Mouse (Mus musculus) retina, postnatal 1 day (tissue): Measurements from ENCODE around the gene Dcxr.
A peak's percentile ranks its signal among the peaks of the same experiment; 100 is the strongest.
"Not testable (repeated sequence)": the region's sequence is repeated elsewhere in the genome, so short reads cannot be mapped to it uniquely, and the experiment has no call there.

Experiments used
- DNase-seq: peaks from one replicate; pipeline ENCODE4 v3.0.0-alpha.2; 2012

Dcxr gene

DNA sequence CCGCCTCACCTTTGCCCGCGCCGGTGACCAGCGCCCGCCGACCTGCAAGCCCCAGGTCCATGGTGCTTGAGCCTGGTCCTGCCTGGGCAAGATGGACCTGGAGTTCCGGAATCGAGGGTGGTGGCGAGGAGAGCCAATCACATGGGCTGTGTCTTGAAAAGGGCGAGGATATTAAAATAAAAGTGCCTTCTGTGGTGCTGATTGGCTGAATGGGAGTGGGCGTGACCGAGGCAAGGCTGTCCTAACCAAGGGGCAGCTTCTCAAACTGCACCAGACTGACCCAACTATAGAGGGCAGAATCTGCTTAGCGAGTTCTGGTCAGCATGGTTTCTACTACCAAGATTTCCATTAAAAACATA lies at the start of gene Dcxr:
Gene Dcxr (minus strand): TSS at position 113 of the 359 bp plus-strand sequence.
- DNase-seq = peak; percentile 94

DNA sequence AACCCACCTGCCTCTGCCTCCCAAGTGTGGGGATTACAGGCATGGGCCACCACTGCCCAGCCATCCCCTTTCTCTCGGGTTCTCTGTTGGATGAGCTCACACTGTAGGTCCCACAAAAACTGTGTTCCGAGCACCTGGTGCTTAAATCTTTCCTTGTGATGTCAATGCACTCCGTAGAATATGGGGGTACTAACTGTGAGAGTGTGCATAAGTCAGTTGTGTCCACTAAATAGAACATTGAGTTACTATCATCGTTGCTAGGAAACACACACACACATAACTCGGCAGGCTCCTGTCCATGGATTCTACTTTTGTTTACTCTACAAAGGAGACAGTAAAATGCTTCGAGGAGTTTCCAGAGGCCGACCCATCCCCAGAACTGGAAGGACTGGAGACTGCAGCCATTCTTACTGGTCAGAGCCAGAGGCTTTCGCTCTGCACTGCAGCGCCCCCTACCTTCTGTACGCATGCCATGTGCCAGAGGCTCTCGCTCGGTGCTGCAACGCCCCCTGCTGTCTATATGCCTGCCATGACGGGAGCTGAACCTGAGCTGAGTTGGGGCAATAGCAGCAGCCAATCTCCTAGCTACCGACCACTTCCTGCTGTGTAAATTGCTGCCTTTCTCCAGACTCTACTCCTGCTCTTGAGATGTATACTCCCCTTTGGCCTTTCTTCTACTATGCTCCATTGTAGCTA lies 48.8 kb upstream of the Dcxr start:
- peak; percentile 93 for DNase-seq

DNA sequence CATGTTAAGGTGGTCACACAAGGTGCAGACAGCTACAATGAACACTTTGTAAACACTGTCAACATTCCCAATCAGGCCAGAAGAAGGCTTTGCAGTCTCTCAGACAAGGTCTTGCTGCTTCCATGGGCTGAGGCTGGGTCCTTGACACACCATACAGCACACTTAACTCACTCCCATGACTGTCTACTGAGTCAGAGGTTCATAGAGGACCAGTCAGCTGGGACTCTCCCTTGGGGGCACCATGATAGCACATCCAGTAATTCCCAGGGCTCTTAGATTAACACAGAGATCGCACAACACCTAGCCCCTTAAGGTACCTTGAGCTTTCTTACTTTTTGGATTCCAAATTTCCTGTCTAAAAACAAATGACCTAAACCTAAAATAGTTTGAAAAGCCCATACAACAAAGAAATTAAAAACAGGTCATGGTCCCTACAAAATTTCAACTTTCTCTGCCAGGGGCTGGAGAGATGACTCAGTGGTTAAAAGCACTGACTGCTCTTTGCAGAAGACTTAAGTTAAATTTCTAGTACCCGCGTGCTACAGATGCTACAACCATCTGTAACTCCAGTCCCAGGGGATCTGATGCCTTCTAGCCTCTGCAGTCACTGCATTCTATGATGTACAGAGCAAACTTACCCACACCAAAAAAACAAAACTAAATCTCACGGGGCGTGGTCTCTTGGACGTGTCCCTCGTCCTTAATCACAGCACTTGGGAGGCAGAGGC lies 46.5 kb upstream of the Dcxr start:
- no peak for DNase-seq

DNA sequence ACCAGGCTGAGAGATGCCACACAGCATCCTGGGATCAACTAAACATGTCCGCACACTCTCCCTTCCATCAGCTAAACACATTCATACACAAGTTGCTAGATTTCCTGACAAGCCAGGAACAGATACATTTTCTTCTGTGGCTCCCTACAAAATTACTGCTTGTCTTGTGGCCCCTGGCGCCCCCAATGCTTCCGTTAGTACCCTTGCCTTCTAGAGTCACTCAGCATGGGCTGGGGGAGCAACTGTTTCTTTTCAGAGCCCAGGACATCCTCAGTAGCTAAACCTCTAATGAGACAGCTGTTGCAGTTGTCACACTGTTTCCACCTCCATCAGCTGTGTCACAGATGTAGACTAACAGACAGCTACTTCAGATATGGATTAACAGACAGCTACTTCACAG lies 45.7 kb upstream of the Dcxr start:
- no peak for DNase-seq

DNA sequence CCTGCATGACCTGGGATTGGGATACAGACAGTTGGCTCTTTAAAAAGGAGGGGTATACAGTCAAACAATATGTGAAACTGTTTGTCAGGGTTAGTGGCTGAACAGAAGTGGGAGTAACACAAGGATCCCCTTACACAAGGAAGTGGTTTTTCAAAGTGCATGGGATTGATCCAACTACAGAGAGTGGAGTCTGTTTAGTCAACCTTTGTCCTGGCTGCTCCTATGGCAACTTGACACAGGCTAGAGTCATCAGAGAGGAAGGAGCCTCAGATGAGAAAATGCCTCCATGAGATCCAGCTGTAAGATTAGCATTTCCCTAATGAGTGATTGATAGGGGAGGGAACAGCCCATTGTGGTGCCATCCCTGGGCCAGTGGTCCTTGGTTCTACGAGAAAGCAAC lies 41.1 kb upstream of the Dcxr start:
- DNase-seq = no peak

DNA sequence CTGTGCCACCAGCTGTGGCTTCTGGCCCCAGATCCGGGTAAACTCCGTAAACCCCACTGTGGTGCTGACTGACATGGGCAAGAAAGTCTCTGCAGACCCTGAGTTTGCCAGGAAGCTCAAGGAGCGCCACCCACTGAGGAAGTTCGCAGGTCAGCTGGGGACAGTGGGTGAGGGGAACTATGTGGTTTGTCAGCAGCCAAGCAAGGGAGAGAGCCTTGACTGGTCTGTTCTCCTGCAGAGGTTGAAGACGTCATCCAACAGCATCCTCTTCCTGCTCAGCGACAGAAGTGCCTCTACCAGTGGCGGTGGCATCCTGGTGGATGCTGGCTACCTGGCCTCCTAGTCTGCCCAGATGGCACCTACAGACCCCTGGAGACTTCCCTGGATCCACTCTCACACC lies 39.9 kb upstream of the Dcxr start:
- not testable (repeated sequence) for DNase-seq

DNA sequence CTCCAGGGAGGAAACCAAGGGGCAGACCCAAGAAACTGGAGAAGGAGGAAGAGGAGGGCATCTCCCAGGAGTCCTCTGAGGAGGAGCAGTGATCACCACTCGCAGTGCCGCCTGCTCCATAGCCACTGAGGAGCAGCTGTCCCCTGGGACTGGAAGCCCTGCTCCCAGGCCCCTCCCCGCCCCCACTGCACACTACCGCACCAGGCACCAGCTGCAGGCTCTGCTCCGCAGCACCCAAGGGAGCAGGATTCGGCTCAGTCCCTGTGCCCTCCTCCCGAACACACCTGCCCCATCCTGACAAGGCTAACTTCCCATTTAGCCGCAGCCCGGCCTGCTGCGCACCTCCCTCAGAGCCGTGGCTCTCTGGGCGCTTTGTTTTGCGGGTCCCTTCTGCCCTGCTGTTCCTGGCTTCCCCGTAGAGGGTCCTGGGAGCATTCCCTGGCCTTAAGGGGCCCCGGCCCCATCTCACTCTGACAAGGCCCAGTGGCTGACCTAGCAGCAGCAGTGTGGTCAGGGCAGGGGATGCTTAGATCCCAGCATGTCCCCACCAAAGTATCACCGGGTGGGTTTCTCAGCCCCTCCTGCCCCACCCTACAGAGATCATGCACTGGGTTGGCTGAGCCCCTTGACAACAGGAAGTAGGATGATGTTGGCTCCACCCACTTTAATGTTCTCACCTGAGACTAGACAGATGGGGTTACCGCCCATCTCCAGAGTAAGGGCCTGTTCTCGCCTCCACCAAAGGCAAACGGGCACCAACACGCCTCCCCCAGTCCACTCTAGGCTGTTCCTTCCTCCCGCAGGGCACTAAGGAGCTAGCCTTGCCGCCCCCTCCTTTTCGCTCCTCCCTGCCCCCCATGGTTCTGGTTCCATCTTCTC lies 36.3 kb upstream of the Dcxr start:
- not testable (repeated sequence) for DNase-seq

DNA sequence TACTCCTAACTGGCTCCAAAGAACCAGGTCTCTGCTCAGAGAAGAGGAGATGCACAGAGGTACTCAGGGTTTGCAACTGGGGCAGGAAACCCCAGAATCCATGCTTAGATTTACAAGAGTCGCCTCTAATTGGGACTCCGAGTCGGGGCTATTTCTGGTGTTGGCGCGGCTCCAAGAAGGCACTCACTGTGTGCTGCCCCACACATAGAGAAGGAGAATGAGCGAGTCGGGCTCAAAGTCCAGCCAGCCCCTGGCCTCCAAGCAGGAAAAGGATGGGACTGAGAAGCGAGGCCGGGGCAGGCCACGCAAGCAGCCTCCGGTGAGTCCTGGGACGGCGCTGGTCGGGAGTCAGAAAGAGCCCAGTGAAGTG lies 35.6 kb upstream of the Dcxr start, which contains the start of gene Hmga1b:
Gene Hmga1b (plus strand): TSS at position 123 of the 370 bp plus-strand sequence.
- peak; percentile 28 for DNase-seq

DNA sequence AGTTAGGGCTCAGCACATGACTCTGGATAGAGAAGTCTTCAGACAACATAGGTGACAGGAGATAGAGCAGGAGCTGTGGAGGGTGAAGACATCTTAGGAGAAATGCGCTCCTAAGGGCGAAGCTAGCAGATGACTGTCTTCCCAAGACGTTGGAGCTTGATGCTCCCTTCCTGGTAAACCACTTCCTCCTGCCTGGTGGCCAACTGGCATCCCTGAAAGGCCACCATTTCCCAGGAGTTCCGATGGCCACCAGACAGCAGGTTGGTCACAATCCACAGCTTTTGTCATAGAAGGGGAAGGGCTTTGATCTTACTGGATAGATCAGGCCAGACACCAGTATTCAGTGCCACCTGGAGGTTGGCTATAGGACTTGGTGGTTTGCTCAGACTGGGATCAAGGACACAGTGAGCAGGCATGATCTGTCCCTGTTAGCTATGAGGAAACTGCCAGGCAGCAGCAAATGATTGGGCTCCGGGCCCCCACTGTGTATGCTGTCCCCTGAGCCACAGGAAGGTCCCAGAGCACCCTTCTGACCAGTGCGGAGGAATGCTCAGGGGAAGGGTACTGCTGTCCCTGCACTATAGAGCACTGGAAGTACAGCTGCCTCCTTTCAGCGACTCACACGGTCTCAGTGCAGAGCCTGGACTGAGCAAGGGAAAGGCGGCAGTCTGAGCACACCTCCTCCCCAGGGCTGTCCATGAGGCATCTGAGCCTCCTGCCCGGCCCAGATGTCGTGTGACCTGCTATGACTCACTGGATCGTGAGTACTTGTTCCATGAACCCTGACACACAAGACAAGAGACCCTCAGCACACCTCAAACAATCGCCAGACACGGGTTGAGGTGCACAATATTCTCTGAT lies 35.0 kb upstream of the Dcxr start:
- peak; percentile 20 for DNase-seq

DNA sequence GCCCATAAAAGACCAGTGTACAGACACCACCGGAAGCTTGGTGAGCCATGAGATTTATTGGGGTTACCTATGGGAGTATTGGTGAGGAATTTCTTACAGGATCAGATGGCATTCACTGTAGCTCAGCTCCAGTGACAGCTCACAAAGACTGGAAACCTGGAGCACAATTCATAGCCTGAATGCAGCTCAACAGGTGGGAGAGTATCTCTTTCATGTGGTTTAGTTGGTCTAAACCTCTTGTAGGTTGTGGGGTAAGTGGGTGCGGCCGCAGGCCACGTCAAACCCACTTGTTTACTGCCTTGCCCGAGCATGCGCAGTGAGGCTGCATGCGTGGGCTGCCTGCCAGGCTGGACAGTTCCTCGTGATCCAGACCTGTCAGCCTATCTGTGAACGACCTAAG lies 33.2 kb upstream of the Dcxr start:
- DNase-seq = no peak

DNA sequence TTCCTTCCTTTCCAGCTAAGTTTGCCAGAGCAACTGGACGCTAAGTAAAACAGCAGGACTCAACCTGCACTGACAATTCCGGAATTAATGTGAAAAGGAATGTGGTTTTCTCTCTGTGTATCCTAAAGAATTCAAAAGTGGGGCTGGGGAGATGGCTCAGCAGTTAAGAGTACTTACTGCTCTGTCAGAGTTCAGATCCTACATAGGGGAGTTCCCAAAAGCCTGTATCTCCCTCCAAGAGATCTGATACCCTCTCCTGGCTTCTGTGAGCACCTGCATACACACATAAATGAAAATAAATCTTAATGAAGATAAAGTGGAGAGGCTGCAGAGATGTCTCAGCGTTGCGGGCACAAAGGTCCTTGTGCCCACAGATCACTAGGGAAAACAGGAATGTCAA lies 24.5 kb upstream of the Dcxr start:
- no peak for DNase-seq

DNA sequence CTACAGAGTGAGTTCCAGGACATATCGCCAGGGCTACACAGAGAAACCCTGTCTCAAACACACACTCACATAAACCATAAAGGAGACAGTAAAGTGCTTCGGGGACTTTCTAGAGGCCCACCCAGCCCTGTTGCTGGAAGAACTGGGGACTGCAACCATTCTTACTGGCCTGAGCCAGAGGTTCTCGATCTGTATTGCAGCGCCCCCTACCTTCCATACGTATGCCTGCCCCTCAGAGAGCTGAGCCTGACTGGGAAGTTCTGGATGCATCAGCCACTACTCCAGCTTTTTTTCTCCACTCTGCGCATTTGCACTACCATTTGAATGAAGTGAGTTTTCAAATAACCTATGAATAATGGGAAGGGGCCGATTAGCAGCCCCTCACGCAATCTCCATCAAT lies 22.3 kb upstream of the Dcxr start:
- peak; percentile 46 for DNase-seq

DNA sequence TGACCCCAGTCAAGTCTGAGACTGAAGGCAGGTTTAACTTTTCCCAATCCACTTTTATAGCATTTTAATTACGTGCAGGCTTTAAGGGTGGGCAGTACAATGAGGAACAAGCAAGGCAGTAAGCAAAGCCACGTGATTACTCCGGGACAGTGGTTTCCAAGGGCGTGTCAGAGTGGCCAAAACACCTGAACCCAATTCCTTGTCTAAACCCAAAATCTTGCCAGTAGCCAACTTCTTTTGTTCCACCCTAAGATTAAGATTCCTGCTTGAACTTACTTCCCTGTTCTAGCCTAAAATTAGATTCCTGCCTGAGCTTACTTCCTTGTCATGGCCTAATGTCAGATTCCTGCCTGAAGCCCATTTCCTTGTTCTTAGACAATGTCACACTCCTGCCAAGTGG lies 20.9 kb upstream of the Dcxr start:
- no peak for DNase-seq

DNA sequence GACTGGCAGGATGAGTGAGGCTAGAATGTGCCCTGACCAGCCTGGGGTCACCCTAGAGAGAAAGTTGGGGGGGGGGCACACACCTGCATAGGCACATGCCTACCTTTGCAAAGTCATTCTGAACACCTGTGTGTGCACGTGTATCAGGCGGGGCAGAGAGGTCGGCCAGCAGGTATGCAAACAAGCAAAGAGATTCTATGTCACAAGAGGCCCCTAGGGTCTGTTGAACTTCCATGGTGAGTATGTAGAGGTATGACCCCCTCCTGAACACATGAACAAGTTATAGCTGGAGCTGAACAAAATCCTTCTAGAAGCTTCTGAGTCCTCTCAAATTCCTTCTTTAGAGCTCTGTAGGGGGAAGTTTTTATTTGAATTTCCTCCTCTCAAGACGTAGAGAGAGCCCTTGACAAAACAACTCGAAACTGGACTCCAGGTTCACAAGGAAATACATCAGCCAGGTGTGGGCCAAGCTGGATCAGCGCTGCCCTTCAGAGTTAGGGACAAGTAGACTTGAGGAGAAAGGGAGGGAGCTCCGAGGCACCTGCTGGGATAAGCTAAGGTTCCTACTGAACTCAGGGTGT lies 17.1 kb upstream of the Dcxr start:
- DNase-seq = no peak

DNA sequence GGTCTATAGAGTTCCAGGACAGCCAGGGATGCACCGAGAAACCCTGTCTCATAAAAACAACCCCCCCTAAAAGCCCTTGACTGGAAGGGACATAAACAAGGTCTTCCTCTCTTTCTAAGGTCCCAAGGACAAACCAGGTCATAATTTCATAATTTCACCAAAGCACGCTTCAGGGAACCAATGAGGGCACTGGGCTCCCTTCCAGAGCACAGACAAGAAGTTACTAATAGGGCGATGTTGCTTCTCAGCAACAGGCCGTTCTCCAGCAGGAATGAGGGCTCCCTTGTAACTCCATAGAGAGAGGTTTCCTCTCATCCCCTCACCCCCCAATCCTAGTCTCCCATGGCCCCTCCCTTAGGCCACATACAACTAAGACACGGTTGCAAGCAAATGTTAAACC lies 13.9 kb upstream of the Dcxr start:
- DNase-seq = no peak

DNA sequence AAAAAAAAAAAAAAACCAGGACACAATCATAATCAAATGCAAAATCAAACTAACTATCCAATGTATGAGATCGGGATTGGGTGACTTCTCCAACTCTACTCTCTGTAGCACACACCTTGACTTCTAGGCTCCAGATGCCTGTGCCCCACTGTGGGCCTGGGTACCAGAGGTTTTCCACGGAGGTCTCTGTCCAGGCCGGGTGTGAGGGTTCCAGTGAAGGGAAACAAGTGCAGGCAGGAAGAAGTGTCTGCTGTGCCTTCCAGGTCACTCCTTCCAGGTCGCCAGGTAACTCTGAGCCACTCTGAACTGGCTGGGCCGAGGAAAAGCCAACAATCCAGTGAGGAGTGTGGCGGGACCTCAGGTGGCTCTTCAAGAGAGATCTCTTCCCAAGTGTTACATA lies 9.3 kb upstream of the Dcxr start:
- DNase-seq = no peak

DNA sequence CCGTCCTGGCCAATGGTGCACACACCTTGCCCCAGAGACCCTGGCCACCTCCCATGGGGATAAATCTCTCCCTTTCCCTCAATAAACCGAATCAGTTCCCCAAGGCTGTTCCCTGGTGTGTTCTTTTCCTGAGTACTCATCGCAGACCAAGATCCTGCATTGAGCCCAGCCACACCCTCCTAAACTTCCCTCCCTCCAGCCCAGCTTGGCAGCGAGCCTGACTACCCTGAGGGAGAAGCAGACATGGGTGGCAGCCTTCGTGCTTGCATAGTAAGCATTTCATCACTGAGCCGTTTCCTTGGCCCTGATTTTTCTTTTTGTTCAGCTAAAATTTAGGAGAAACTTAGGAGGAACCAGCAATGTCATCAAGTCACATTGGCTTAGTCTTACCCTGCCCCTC lies 6.4 kb upstream of the Dcxr start:
- DNase-seq = no peak

DNA sequence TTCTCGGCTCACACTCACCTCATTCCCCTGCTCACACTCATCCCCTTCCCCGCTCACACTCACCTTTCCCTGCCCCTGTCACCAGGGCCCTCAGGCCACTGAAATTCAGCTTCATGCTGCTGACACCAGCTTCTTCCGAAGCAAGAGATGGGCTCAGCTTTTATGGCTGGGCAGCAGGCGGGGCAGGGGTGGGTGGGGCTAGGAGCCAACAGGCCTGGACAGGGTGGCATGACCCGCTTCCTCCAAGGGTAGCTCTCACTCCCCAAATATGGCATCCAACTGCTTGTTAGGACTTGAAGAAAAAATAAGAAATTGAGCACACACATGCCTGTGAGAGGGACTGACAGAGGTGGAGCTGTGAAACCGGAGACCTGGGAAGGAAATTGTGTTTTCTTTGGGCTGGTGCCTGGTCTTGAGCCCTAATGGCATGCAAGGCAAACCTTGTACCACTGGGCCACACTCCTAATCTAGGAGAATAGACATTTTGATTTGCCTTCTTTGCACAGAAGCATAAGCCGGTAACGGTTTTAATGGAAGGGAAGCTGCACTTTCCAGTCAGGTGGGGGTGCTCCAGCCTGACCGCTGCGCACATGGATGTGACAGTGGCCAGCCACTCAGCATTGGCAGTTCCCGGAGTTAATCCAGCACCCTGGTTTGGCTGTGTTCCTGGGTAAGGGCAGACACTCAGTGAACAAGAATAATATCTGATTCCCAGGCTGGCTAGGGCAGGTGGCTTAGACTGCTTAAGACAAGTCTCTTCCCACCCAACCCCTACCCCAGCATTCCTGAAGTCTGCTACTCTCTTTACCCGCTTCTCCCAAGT lies 5.0 kb upstream of the Dcxr start, which contains the start of gene Cbr2:
Gene Cbr2 (minus strand): TSS at position 257 of the 823 bp plus-strand sequence.
- no peak for DNase-seq

DNA sequence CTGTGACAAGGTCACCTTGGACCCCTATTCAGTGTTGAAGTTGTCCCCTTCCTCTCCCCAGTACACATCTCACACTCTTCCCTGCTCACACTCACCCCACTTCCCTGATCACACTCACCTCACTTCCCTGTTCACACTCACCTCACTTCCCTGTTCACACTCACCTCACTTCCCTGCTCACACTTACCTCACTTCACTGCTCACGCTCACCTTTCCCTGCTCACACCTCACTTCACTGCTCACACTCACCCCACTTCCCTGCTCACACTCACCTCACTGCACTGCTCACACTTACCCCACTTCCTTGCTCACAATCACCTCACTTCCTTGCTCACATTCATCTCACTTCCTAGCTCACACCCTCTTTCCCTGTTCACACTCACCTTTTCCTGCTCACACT lies 4.3 kb upstream of the Dcxr start:
- no peak for DNase-seq

DNA sequence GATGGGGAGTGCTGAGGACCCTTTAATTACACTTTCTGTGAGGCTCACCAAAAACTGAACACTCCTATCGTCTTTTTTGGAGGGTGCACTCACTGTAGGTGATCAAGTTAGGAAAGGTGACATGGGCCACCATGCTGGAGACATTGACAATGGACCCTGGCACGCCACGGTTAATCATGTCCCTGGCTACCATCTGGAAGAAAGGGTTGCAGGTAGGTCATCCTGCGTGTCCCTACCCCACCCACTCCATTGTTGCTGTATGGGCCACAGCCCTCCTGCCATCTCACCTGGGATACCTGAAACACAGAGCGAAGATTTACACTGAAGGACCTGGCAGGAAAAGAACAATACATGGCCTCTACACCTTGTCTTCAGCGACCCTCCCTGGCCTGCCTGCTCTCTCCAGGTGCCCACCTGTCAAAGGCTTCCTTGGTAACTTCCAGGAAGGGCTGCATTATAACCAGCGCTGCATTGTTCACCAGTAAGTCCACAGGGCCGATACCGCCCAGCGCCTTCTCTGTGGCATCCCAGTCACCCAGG lies 3.3 kb upstream of the Dcxr start:
- no peak for DNase-seq

DNA sequence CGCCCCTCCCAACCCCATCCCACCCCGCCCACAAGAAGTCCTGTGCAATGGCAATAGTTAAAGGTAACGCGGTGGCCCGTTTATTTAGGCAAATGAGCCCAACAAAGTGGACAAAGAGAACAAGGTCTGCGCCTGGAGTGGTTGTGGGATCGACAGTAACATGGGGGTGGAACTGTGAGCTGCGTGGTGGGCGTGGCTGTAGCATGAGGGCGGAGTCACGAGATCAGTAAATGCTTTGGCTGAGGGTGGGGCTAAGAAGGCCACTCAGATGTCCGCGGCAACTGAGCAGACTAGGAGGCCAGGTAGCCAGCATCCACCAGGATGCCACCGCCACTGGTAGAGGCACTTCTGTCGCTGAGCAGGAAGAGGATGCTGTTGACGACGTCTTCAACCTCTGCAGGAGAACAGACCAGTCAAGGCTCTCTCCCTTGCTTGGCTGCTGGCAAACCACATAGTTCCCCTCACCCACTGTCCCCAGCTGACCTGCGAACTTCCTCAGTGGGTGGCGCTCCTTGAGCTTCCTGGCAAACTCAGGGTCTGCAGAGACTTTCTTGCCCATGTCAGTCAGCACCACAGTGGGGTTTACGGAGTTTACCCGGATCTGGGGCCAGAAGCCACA lies 2.5 kb upstream of the Dcxr start:
- peak; percentile 71 for DNase-seq
